10 mouse cellular contexts compared by ENCODE assay signal in genomic region chr8:3628014-3628413, GRCm38 (mm10). TPM values are rescaled to one million over a fixed set of nuclear protein-coding genes. Genes with fewer than 3 reads are reported as not detected.
A peak's percentile ranks its signal among the peaks of the same experiment; 100 is the strongest.
DNase-seq lines count a peak whose midpoint lies in the region; ATAC-seq and TF ChIP-seq lines count a peak whose summit lies in the region.
"Had no signal": no experiment of that assay in that cellular context is flagged by ENCODE, and none has a peak within 500 bp of the region (broad histone marks: within the 10 kb centered on the region; RNA-seq: fewer than 3 reads in every experiment).

No protein-coding gene starts in this region.

- H3K4me2 ChIP-seq in heart, embryonic 12.5 days: no peak overlapping the region
- no peak overlapping the region for H3K4me2 ChIP-seq in hindbrain, embryonic 13.5 days
- H3K4me2 ChIP-seq: neural tube, embryonic 12.5 days had no signal

- H3K79me2 ChIP-seq in heart, adult 2 months (replicated peaks; ENCODE audit: control insufficient read depth, insufficient read depth, low read length): no peaks in the 10 kb centered on the region

- no peak for TF ChIP-seq EP300 in heart, adult 2 months (IDR thresholded peaks at IDR 0.05; ENCODE audit: insufficient read depth, low read depth, low read length)

- H3K27me3 ChIP-seq in heart, adult 2 months (ENCODE audit: control insufficient read depth, insufficient read depth, low read length): peaks cover 1% of the 10 kb centered on the region; the same call in 1 of the 2 replicates
- 0 out of 2 replicates have a peak, but pooled peaks cover 5% of the 10 kb centered on the region for H3K27me3 ChIP-seq in heart, embryonic 12.5 days (replicated peaks)
- peaks cover 13% of the 10 kb centered on the region for H3K27me3 ChIP-seq in hindbrain, embryonic 13.5 days

- 21% methylated on average over 5 of the region's 5 CpGs for WGBS in heart, adult 2 months
- WGBS in heart, embryonic 12.5 days: 24% methylated on average over 5 of the region's 5 CpGs
- 35% methylated on average over 5 of the region's 5 CpGs for WGBS in hindbrain, embryonic 13.5 days

- no peak for ATAC-seq in heart, embryonic 12.5 days (ENCODE audit: insufficient number of reproducible peaks, low FRiP score)
- no peak for ATAC-seq in hindbrain, embryonic 13.5 days (ENCODE audit: low FRiP score)

- DNase-seq in heart, adult 2 months: no peak
- peak; percentile 56 for DNase-seq in 3T3-L1 (ENCODE audit: low read depth, low spot score)
- DNase-seq in T-cell, adult 2 months (ENCODE audit: low spot score): peak; percentile 51
- peak; percentile 44 to 56 for DNase-seq in kidney, postnatal 4 days
- peak; percentile 55 for DNase-seq in thymus, postnatal 0 days (ENCODE audit: low spot score)
- DNase-seq in left cerebral cortex, postnatal 36 days (ENCODE audit: low spot score in 2 of 2): no peak

- TF ChIP-seq CTCF in heart, adult 2 months (IDR thresholded peaks at IDR 0.05): peak; percentile 58

- no peaks in the 10 kb centered on the region for H3K36me3 ChIP-seq in heart, adult 2 months (ENCODE audit: control insufficient read depth, insufficient read depth, low read length)
- no peaks in the 10 kb centered on the region for H3K36me3 ChIP-seq in heart, embryonic 12.5 days
- peaks cover 4% of the 10 kb centered on the region; the same call in 1 of the 2 replicates for H3K36me3 ChIP-seq in hindbrain, embryonic 13.5 days
- H3K36me3 ChIP-seq: neural tube, embryonic 12.5 days had no signal

- H3K27ac ChIP-seq in heart, adult 2 months: no peak overlapping the region
- no peak overlapping the region for H3K27ac ChIP-seq in heart, embryonic 12.5 days (ENCODE audit: poor library complexity, severe bottlenecking)
- no peak overlapping the region for H3K27ac ChIP-seq in hindbrain, embryonic 13.5 days
- H3K27ac ChIP-seq: neural tube, embryonic 12.5 days had no signal

- intact Hi-C loops in heart, adult 2 months (cut with DNase I): no loop called here
- intact Hi-C loops in left cerebral cortex, postnatal 36 days (cut with DNase I): no loop called here

- H3K4me1 ChIP-seq in heart, adult 2 months (ENCODE audit: control insufficient read depth, insufficient read depth, low read length): no peaks in the 10 kb centered on the region
- H3K4me1 ChIP-seq in heart, embryonic 12.5 days (replicated peaks): peaks cover 9% of the 10 kb centered on the region
- H3K4me1 ChIP-seq in hindbrain, embryonic 13.5 days (replicated peaks): peaks cover 12% of the 10 kb centered on the region

- TF ChIP-seq POLR2A in heart, adult 2 months (IDR thresholded peaks at IDR 0.05; ENCODE audit: insufficient read depth, low read depth, low read length): no peak

- H3K4me3 ChIP-seq in heart, adult 2 months: no peak overlapping the region
- H3K4me3 ChIP-seq in heart, embryonic 12.5 days: no peak overlapping the region
- H3K4me3 ChIP-seq in hindbrain, embryonic 13.5 days: no peak overlapping the region
- H3K4me3 ChIP-seq: neural tube, embryonic 12.5 days had no signal

- no peaks in the 10 kb centered on the region for H3K9me3 ChIP-seq in heart, embryonic 12.5 days (replicated peaks)
- no peaks in the 10 kb centered on the region for H3K9me3 ChIP-seq in hindbrain, embryonic 13.5 days
- H3K9me3 ChIP-seq: neural tube, embryonic 12.5 days had no signal

- no peak overlapping the region for H3K9ac ChIP-seq in heart, adult 2 months (ENCODE audit: low read depth, low read length)
- no peak overlapping the region for H3K9ac ChIP-seq in heart, embryonic 12.5 days
- H3K9ac ChIP-seq in hindbrain, embryonic 13.5 days: no peak overlapping the region
- H3K9ac ChIP-seq: neural tube, embryonic 12.5 days had no signal

RNA-seq across cellular contexts. Expression of gene Pcp2, which starts 2.7 kb away (rescaled TPM):
- not detected for total RNA-seq in heart, adult 2 months (2021)
- not detected in 2 replicates for polyA plus RNA-seq in heart, adult 2 months (2012; rRNA removed)
- polyA plus RNA-seq in heart, embryonic 12.5 days (2016; fragmentation: Nextera tagmentation; extraction: Ambion mirVana): 0.33 TPM in 1 of 2 replicates, not detected in the other
- polyA plus RNA-seq in thymus, postnatal 0 days (2015; fragmentation: Nextera tagmentation; extraction: Ambion mirVana): 0.31 and 0.42 TPM in 2 replicates
- total RNA-seq in left cerebral cortex, postnatal 36 days (2021): not detected
- polyA plus RNA-seq in hindbrain, embryonic 13.5 days (2015; fragmentation: Nextera tagmentation; extraction: Ambion mirVana): 0.23 and 0.45 TPM in 2 replicates
- total RNA-seq: heart, postnatal 14 days had no signal

RNA-seq across cellular contexts. Expression of gene Stxbp2, which starts 2.7 kb away (rescaled TPM):
- total RNA-seq in heart, adult 2 months (2021): 1 to 10 TPM; 5.7 to 6.4 TPM
- 9.6 and 13.4 TPM in 2 replicates for polyA plus RNA-seq in heart, adult 2 months (2012; rRNA removed)
- 48.2 and 60.0 TPM in 2 replicates for polyA plus RNA-seq in heart, embryonic 12.5 days (2016; fragmentation: Nextera tagmentation; extraction: Ambion mirVana)
- polyA plus RNA-seq in thymus, postnatal 0 days (2015; fragmentation: Nextera tagmentation; extraction: Ambion mirVana): 114 and 120 TPM in 2 replicates
- 10 to 100 TPM; 44.0 to 61.7 TPM for total RNA-seq in left cerebral cortex, postnatal 36 days (2021)
- 32.1 and 34.9 TPM in 2 replicates for polyA plus RNA-seq in hindbrain, embryonic 13.5 days (2015; fragmentation: Nextera tagmentation; extraction: Ambion mirVana)

RNA-seq across cellular contexts. Expression of gene Pet100, which starts 6.7 kb away (rescaled TPM):
- total RNA-seq in heart, adult 2 months (2021): 10 to 100 TPM; 79.1 to 92.2 TPM
- 7.6 and 13.6 TPM in 2 replicates for polyA plus RNA-seq in heart, adult 2 months (2012; rRNA removed)
- 110 and 115 TPM in 2 replicates for polyA plus RNA-seq in heart, embryonic 12.5 days (2016; fragmentation: Nextera tagmentation; extraction: Ambion mirVana)
- 182 and 202 TPM in 2 replicates for polyA plus RNA-seq in thymus, postnatal 0 days (2015; fragmentation: Nextera tagmentation; extraction: Ambion mirVana)
- total RNA-seq in left cerebral cortex, postnatal 36 days (2021): 10 to 100 TPM; 75.6 to 85.4 TPM
- polyA plus RNA-seq in hindbrain, embryonic 13.5 days (2015; fragmentation: Nextera tagmentation; extraction: Ambion mirVana): 116 and 122 TPM in 2 replicates

RNA-seq across cellular contexts. Expression of gene Xab2, which starts 6.9 kb away (rescaled TPM):
- total RNA-seq in heart, adult 2 months (2021): 10 to 100 TPM; 15.3 to 15.4 TPM
- polyA plus RNA-seq in heart, adult 2 months (2012; rRNA removed): 27.0 and 30.1 TPM in 2 replicates
- 33.8 and 34.9 TPM in 2 replicates for polyA plus RNA-seq in heart, embryonic 12.5 days (2016; fragmentation: Nextera tagmentation; extraction: Ambion mirVana)
- polyA plus RNA-seq in thymus, postnatal 0 days (2015; fragmentation: Nextera tagmentation; extraction: Ambion mirVana): 62.2 and 64.3 TPM in 2 replicates
- 10 to 100 TPM; 36.6 to 36.9 TPM for total RNA-seq in left cerebral cortex, postnatal 36 days (2021)
- 52.1 and 55.5 TPM in 2 replicates for polyA plus RNA-seq in hindbrain, embryonic 13.5 days (2015; fragmentation: Nextera tagmentation; extraction: Ambion mirVana)

RNA-seq across cellular contexts. Expression of gene Retn, which starts 27.6 kb away (rescaled TPM):
- 1 to 10 TPM in 1 of 2 experiments, under 1 TPM in 1; 0.86 to 2.4 TPM for total RNA-seq in heart, adult 2 months (2021)
- polyA plus RNA-seq in heart, adult 2 months (2012; rRNA removed): 3.0 and 8.4 TPM in 2 replicates
- polyA plus RNA-seq in heart, embryonic 12.5 days (2016; fragmentation: Nextera tagmentation; extraction: Ambion mirVana): not detected in 2 replicates
- 1.0 and 1.5 TPM in 2 replicates for polyA plus RNA-seq in thymus, postnatal 0 days (2015; fragmentation: Nextera tagmentation; extraction: Ambion mirVana)
- total RNA-seq in left cerebral cortex, postnatal 36 days (2021): 1 to 10 TPM in 1 of 2 experiments, under 1 TPM in 1; 0.49 to 1.4 TPM
- polyA plus RNA-seq in hindbrain, embryonic 13.5 days (2015; fragmentation: Nextera tagmentation; extraction: Ambion mirVana): 0.16 and 0.65 TPM in 2 replicates
- polyA plus RNA-seq: neural tube, embryonic 12.5 days had no signal

Comparison
In these comparisons a context has a peak if more than half of its experiments do, and no peak if none do; other contexts are left out.
1. DNase-seq: peak in 3T3-L1 (single experiment), T-cell, adult 2 months (single experiment), kidney, postnatal 4 days (2 of 2) and thymus, postnatal 0 days (single experiment); none in heart, adult 2 months (0 of 2) and left cerebral cortex, postnatal 36 days (0 of 2).